8 mouse cellular contexts compared by ENCODE assay signal in genomic region chr15:99701999-99702900, GRCm38 (mm10). TPM values are rescaled to one million over a fixed set of nuclear protein-coding genes. Genes with fewer than 3 reads are reported as not detected.
DNase-seq lines count a peak whose midpoint lies in the region; ATAC-seq lines count a peak whose summit lies in the region.

Gene Smarcd1 (plus strand): TSS chr15:99702129.

- H3K9ac ChIP-seq in heart, embryonic 14.5 days (ENCODE audit: low read length), result peak within 1 kb of the TSS; percentile 91
- peak within 1 kb of the TSS; percentile 95 for H3K9ac ChIP-seq in liver, embryonic 13.5 days
- H3K9ac ChIP-seq in stomach, embryonic 16.5 days (ENCODE audit: low read length), result peak within 1 kb of the TSS; percentile 99

- H3K9me3 ChIP-seq in heart, embryonic 14.5 days (ENCODE audit: control insufficient read depth, low read length), result no peaks in the 10 kb centered on the region
- H3K9me3 ChIP-seq in liver, embryonic 13.5 days (replicated peaks), result no peaks in the 10 kb centered on the region
- H3K9me3 ChIP-seq in stomach, embryonic 16.5 days (replicated peaks; ENCODE audit: control insufficient read depth, low read length), result no peaks in the 10 kb centered on the region

- WGBS in heart, embryonic 14.5 days, result 1% methylated on average over 70 of the region's 71 CpGs
- under 1% methylated on average over 70 of the region's 71 CpGs for WGBS in liver, embryonic 13.5 days (ENCODE audit: insufficient replicate concordance)
- under 1% methylated on average over 67 of the region's 71 CpGs for WGBS in stomach, embryonic 16.5 days

- DNase-seq in CD4-positive, CD25-positive, alpha-beta regulatory T cell, adult 2 months (ENCODE audit: low read depth, low spot score), result peak; percentile 93
- DNase-seq in fibroblast of lung, adult 2 months (ENCODE audit: low read depth), result peak; percentile 73
- DNase-seq in kidney, postnatal 14 days, result peak; percentile 95
- DNase-seq in liver, embryonic 13.5 days, result peak; percentile 89
- DNase-seq in neural tube, embryonic 10.5 days (ENCODE audit: extremely low spot score, low spot score), result peak; percentile 98

- H3K4me3 ChIP-seq in brown adipose tissue, adult 24 weeks (ENCODE audit: insufficient read depth, low read depth, low read length), result peak within 1 kb of the TSS; percentile 78
- H3K4me3 ChIP-seq in heart, embryonic 14.5 days (ENCODE audit: control insufficient read depth in 1 of 2, insufficient read depth in 1 of 2, low read depth in 1 of 2, low read length in 2 of 2), result peak within 1 kb of the TSS; percentile 76 to 81
- peak within 1 kb of the TSS; percentile 90 for H3K4me3 ChIP-seq in liver, embryonic 13.5 days (replicated peaks)
- H3K4me3 ChIP-seq in stomach, embryonic 16.5 days (replicated peaks; ENCODE audit: low read length), result peak within 1 kb of the TSS; percentile 86

- peaks cover 11% of the 10 kb centered on the region; the same call in 1 of the 2 replicates for H3K4me1 ChIP-seq in brown adipose tissue, adult 24 weeks (ENCODE audit: control insufficient read depth, insufficient read depth, insufficient read length, low read length)
- peaks cover 28 to 42% of the 10 kb centered on the region in 2 experiments for H3K4me1 ChIP-seq in heart, embryonic 14.5 days (ENCODE audit: control insufficient read depth in 2 of 2, insufficient read depth in 2 of 2, low read length in 2 of 2)
- H3K4me1 ChIP-seq in liver, embryonic 13.5 days (replicated peaks), result peaks cover 50% of the 10 kb centered on the region
- peaks cover 23% of the 10 kb centered on the region for H3K4me1 ChIP-seq in stomach, embryonic 16.5 days (ENCODE audit: control insufficient read depth, insufficient read depth, low read length)

- H3K36me3 ChIP-seq in heart, embryonic 14.5 days (ENCODE audit: control insufficient read depth, insufficient read depth, low read length), result peaks cover 33% of the 10 kb centered on the region
- peaks cover 18% of the 10 kb centered on the region for H3K36me3 ChIP-seq in liver, embryonic 13.5 days
- H3K36me3 ChIP-seq in stomach, embryonic 16.5 days (ENCODE audit: control insufficient read depth, insufficient read depth, low read length), result 0 out of 2 replicates have a peak, but pooled peaks cover 2% of the 10 kb centered on the region

- peak within 1 kb of the TSS; percentile 67 for H3K27ac ChIP-seq in brown adipose tissue, adult 24 weeks (replicated peaks; ENCODE audit: low read depth, low read length)
- H3K27ac ChIP-seq in heart, embryonic 14.5 days (replicated peaks in 1 of 2; ENCODE audit: control insufficient read depth in 1 of 2, insufficient read depth in 1 of 2, low read depth in 2 of 2, low read length in 2 of 2), result peak within 1 kb of the TSS; percentile 89 to 94
- H3K27ac ChIP-seq in liver, embryonic 13.5 days, result peak within 1 kb of the TSS; percentile 92
- H3K27ac ChIP-seq in stomach, embryonic 16.5 days (ENCODE audit: low read length), result peak within 1 kb of the TSS; percentile 96

- peak within 1 kb of the TSS; percentile 73 for H3K4me2 ChIP-seq in heart, embryonic 14.5 days (ENCODE audit: low read length)
- peak within 1 kb of the TSS; percentile 72 for H3K4me2 ChIP-seq in liver, embryonic 13.5 days
- H3K4me2 ChIP-seq in stomach, embryonic 16.5 days (ENCODE audit: low read depth, low read length), result peak within 1 kb of the TSS; percentile 68

- peak; percentile 92 for ATAC-seq in heart, embryonic 14.5 days (ENCODE audit: insufficient number of reproducible peaks, insufficient read depth, low FRiP score, low read depth)
- peak; percentile 90 for ATAC-seq in liver, embryonic 13.5 days (ENCODE audit: low read depth)
- peak; percentile 94 for ATAC-seq in stomach, embryonic 16.5 days (ENCODE audit: insufficient read depth, low FRiP score)

- H3K27me3 ChIP-seq in heart, embryonic 14.5 days (ENCODE audit: control insufficient read depth, insufficient read depth, low read length), result peaks cover 5% of the 10 kb centered on the region
- H3K27me3 ChIP-seq in liver, embryonic 13.5 days, result peaks cover 5% of the 10 kb centered on the region
- no peaks in the 10 kb centered on the region for H3K27me3 ChIP-seq in stomach, embryonic 16.5 days (ENCODE audit: control insufficient read depth, insufficient read depth, low read length)

RNA-seq across cellular contexts. Expression of gene Smarcd1, which starts in this region (rescaled TPM):
- 14.9 and 17.4 TPM in 2 replicates for polyA plus RNA-seq in brown adipose tissue, adult 24 weeks (2012; ENCODE audit: insufficient read depth, insufficient read length, missing spikeins)
- polyA plus RNA-seq in heart, embryonic 14.5 days (2014; fragmentation: Nextera tagmentation; extraction: Ambion mirVana), result 24.7 and 27.4 TPM in 2 replicates
- polyA plus RNA-seq in liver, embryonic 13.5 days (2015; fragmentation: Nextera tagmentation; extraction: Ambion mirVana), result 7.1 TPM in 2 replicates
- polyA plus RNA-seq in stomach, embryonic 16.5 days (2015; fragmentation: Nextera tagmentation; extraction: Ambion mirVana), result 17.0 and 20.9 TPM in 2 replicates

Comparison
In these comparisons a context has a peak if more than half of its experiments do, and no peak if none do; other contexts are left out.
1. Peak in every context shown above with its lines: DNase-seq, ATAC-seq, H3K4me3 ChIP-seq and H3K27ac ChIP-seq.